Mouse (Mus musculus): ENCODE data around the gene Ccdc148.

DNA sequence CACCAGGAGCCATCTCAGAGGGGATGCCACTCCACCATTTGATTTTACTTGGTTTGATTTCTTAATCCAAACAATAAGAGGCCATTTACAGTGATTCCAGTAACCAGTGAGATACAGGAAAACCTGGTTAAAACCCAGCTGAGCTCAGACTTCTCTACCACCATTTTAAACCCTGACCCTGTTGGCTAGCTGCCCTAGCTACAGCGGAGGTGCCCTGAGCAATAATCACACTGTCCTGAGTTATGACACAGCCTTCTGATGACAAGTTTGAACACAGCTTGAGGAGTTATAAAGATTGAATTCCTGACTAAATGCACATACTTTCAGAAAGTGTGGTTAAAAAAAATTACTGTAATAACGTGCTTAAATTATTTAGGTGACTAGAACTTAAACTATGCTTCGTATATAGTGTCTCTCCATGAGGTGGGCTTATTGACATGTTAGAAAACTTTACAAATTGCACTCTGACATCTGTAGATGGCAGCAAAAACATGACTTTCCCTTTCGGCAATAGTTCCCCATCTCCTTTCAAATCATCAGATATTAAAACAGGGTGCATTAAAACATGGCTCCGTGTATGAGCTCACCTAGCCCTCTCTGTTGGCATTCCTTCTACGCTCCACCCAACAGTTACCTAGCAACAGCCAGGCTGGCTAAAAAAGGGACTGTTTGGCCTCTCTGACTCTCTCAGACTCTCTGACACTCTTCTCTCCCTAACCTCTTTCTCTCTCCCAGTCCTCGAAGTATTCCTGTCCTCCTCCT lies 330.3 kb downstream of the Ccdc148 start:
- peak; percentile 39; the same call in 1 of the 2 replicates for TF ChIP-seq CTCF (IDR thresholded peaks at IDR 0.05; ENCODE audit: low read depth)
- TF ChIP-seq EP300 (IDR thresholded peaks at IDR 0.05; ENCODE audit: low read depth): no peak
